Mouse (Mus musculus): Measurements from ENCODE around the gene Dmgdh.

The Dmgdh gene

DNA sequence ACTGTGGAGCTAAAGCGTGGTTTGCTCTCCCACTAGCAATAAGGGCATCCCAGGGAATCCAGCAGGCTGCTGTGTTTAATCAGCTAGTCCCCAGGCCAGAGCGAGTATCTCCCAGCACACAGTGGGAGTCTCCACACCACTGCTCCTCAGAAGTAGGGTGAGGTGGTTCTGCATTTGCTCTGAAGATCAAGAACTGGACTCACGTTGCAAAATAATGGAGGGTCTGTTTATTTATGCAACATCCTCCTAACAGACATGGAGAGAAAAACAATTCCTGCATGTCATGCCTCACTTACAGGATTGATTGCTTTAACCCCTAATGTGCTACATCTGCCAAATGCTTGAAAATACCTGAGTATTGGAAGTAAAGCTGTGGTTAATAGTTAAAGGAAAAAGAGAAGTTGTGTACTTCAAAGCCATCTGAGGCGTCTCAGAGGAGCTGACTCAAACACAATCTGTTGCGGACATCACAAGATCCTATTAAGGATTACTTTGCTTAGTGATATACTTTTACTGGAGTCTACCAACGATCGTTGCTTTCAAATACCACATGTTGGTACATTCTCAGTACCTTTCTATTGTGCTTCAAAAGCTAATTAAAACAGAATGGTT is 99.6 kb downstream of the Dmgdh start:
- no peak for DNase-seq

DNA sequence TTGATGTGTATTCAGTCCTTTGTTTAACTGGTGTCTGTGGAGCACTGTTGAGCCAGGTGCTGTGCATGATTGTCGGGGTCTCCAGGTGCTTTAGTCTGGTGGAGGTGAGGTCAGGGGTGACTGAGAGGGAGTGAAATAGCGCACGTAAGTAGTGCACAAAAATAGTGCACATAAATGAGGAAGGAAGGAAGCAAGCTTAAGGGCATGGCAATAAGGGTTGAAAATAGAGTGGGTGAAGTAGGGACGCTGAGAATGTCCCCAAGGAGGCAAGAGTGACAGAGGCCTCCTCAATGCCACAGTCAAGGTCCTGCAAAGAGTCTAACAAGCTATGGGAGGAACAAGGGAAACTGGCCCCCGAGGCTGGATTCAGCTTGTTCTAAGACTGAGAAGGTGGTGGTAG is 108.6 kb downstream of the Dmgdh start:
- DNase-seq = no peak

DNA sequence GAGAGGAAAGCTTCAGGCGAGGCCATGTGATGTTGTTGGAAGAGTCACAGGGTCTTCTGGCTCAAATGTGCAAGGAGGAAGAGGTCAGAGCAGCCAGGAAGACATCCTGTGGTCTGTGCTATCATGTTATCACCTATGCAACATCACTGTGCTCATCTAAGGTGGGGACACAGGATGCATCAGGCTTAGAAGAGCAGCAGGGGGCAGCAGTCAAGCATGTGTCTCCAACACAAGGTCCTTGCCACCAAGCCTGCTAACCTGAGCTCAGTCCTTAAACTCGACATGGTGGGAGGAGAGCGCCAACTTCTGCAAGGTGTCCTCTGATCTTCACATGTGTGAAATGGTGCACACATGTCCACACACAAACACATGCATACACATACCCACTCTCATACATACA is 111.1 kb downstream of the Dmgdh start:
- DNase-seq = peak in 1 of 2 experiments; percentile 43

DNA sequence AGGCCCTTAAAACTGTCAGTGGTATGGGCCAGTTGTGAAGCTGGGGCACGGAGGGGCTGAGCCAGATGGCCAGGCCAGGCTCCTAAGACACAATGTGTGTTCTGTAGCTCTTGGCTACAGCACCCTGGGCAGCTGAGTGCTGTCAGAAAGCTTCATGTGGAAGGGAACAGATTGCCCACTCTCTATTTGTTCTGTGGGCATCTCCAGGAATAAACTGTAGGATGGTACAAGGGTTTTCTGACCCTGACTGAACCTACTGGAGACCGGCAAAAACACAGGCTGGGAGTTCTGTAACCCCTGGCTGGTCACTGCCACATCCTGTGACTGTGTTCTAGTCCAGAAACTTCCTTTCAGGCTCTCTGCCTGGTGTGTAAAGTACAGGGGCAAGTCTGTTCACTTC is 111.8 kb downstream of the Dmgdh start:
- peak; percentile 44 to 50 for DNase-seq

DNA sequence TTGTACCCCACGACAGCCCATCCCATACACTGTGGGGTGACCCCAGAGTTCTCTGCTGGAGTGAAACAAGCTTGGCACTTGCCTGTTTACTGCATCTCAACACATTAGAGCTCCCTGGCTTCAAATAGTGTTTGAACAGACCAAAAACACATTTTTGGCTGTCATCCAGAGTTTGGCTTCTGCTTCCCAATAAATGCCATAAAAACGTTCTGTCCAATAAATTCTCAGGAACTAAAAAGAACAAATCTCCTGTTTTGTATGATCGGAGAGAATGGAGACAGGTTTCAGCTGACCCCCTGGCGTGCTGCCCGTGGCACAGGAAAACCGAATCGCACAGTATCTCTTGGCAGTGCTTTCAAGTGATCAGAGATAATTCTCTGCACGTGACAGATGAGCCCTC is 113.4 kb downstream of the Dmgdh start:
- DNase-seq = peak; percentile 58 to 72

DNA sequence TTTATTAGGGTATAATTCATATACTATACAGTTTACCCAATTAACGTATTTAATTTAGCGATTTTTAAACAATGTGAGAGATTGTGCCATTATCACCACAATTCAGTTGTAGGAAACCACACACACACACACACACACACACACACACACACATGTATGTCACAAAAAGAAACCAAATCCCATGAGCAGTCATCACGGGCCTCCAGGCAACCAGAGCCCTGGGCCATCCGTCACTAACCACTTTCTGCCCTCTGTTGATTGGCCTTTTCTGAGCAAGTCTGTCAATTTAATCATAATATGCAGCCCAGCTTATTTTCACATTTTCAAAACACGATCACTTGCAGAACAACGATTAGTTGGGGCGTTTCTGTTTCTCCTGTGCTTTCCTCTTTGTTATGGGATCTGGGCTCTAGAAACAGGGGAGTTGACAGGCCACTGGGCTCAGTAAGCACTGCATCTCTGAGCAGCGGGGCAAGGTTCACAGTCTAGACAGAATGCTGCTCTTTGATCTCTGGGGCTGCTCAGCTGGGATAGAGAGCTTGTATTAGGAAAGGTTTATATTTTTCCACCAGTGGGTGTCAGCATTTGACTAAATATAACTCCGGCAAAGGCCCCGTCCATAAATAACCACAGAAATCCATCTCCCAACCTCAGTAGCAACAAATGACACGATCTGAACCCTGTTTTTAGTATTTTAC is 118.9 kb downstream of the Dmgdh start:
- DNase-seq = peak in 1 of 2 experiments; percentile 38

DNA sequence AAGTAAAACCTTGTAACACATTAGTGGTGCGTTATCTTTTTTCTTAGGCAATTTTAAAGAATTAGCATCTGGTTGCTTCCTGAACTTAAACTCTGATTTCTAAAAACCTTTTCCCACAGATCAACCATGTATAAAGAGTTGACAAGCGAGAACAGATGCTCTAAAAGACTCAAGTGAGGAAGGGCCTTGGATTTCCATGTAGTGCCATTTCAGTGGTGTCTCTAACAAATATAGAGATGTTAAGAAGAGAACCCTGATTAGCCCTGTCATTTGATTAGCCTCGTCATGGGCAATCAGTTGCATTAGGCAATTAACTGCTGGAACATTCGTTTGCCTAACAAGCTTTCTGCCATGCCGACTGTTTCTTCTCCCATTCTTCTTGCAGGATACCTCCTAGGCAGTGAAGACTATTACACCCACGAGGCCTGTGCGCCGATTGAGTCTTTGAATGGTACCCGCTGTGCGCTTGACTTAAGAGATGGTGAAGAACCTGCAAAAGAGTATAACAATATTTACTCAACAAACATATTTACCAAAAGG is 119.5 kb downstream of the Dmgdh start:
- DNase-seq = no peak

DNA sequence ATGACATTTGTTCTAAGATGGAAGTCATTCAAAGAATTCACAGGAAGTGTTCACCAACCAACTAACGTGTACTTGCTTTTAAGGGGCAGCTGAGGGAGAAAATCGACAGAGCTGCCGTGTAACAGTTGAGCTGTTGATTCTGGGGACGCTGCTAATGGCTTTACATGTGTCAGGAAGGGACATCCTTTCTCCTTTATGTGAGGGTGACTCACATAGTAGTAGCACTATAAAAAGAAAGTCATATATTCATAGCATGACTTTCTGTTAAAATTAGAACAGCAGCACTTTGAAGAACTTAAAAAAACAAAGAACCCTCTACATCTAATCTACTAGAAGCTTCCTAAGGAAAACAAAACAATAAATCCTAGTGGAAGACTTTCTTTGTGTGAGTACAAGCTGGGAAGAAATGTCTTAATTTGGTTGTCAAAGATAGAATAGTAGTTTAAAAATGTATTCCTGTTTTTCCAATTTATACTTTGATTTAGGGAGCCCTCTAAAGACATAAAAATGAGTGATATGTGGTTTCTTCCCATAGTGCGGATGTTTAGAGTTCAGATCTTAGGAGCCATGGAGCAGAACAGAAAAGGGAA is 122.9 kb downstream of the Dmgdh start:
- no peak for DNase-seq

Measured in cerebellum, postnatal 25 days (tissue).